Mouse (Mus musculus) hindbrain, embryonic 16.5 days (tissue): ENCODE data around the gene Upk3a. TPM values are rescaled to one million over a fixed set of nuclear protein-coding genes. Genes with fewer than 3 reads are reported as not detected.
A peak's percentile ranks its signal among the peaks of the same experiment; 100 is the strongest.

Source experiments
- ATAC-seq: fragments of 200-750 bp; cut with Nextera tagmentation; 2 replicates; pipeline ENCODE4 v1.8.0; 2017; ENCODE audit warnings: moderate TSS enrichment, moderate library complexity
- H3K27ac ChIP-seq: fragments of 300-500 bp; sonication (generic); 2 replicates; pipeline ENCODE4 v1.5.1; 2014; ENCODE audit warnings: low read depth, mild to moderate bottlenecking, control low read depth, low read length, moderate library complexity
- H3K27me3 ChIP-seq: fragments of 300-500 bp; sonication (generic); replicated peaks from 2 replicates; pipeline ENCODE4 v1.6.1; 2014; ENCODE audit warnings: low read length; ENCODE audit not compliant: control insufficient read depth, insufficient read depth
- H3K36me3 ChIP-seq: fragments of 300-500 bp; sonication (generic); 2 replicates; pipeline ENCODE4 v1.6.1; 2014; ENCODE audit warnings: mild to moderate bottlenecking, low read length, moderate library complexity, mixed read lengths; ENCODE audit not compliant: control insufficient read depth, insufficient read depth
- H3K4me1 ChIP-seq: fragments of 300-500 bp; sonication (generic); 2 replicates; pipeline ENCODE4 v1.6.1; 2014; ENCODE audit warnings: low read depth, low read length; ENCODE audit not compliant: control insufficient read depth, insufficient read depth
- H3K4me2 ChIP-seq: fragments of 300-500 bp; sonication (generic); 2 replicates; pipeline ENCODE4 v1.6.1; 2014; ENCODE audit warnings: mild to moderate bottlenecking, low read length, control low read depth, moderate library complexity
- H3K4me3 ChIP-seq: fragments of 300-500 bp; sonication (generic); 2 replicates; pipeline ENCODE4 v1.5.1; 2014; ENCODE audit warnings: mild to moderate bottlenecking, low read length, control low read depth, moderate library complexity
- H3K9ac ChIP-seq: fragments of 300-500 bp; sonication (generic); 2 replicates; pipeline ENCODE4 v1.6.1; 2014; ENCODE audit warnings: low read depth, mild to moderate bottlenecking, control low read depth, low read length, moderate library complexity
- H3K9me3 ChIP-seq: fragments of 300-500 bp; sonication (generic); 2 replicates; pipeline ENCODE4 v1.6.1; 2014; ENCODE audit warnings: mild to moderate bottlenecking, low read length, moderate library complexity; ENCODE audit not compliant: control insufficient read depth
- WGBS: fragments of 180-500 bp; shearing (Covaris S2); extraction: QIAGEN DNeasy Blood & Tissue Kit; methylation state at CpG from one replicate; pipeline ENCODE4 v1.1.7; 2014; 5-methylcytosine and 5-hydroxymethylcytosine counted together
- polyA plus RNA-seq: library from polyadenylated mRNA; unstranded; fragments of >200 nt; fragmentation: Nextera tagmentation; extraction: Ambion mirVana; gene quantifications from 2 replicates; pipeline ENCODE4 v1.2.1, GENCODE M21; 2015

The Upk3a gene
- polyA plus RNA-seq, 1 experiment from 2014 or later = 2.1 TPM

DNA sequence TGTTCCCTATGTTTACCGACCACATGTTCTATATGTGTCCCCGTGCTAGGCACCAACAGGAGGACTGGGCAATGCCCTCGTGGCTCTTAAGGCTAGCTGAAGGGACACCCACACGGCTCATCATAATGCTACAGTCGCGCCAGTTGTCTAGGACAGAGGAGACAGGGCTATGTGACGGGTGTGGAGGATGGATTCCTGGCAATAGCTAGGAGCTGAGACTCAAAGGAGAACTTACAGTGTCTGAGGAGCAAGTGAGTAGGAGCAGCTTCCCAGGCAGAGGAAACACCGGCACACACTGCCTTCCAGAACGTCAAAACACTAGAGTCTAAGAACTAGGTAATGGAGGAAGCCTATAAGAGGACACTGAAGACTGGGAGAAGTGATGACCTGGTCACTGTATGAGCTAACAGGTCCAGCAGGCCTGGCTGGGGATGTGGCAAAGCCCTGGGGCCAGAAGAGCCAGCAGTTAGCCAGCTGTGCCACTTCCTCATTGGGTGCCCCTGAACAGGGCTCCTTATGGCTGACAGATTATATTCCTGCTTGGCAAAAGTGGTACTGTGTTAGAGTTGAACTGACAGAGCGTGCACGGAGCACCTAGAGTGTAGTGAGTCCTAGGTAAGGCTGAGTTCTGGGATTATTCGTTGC, 31.3 kb upstream of the Upk3a start:
- no peak overlapping the region for H3K9ac ChIP-seq
- peaks cover 31% of the 10 kb centered on the region for H3K4me1 ChIP-seq
- no peaks in the 10 kb centered on the region for H3K9me3 ChIP-seq
- 80% methylated on average over 12 of the region's 12 CpGs for WGBS
- H3K27ac ChIP-seq = no peak overlapping the region
- H3K4me2 ChIP-seq = peak overlapping the region; percentile 61
- peak overlapping the region; percentile 83 for H3K4me3 ChIP-seq
- no peaks in the 10 kb centered on the region for H3K27me3 ChIP-seq
- no peak for ATAC-seq
- no peaks in the 10 kb centered on the region for H3K36me3 ChIP-seq

DNA sequence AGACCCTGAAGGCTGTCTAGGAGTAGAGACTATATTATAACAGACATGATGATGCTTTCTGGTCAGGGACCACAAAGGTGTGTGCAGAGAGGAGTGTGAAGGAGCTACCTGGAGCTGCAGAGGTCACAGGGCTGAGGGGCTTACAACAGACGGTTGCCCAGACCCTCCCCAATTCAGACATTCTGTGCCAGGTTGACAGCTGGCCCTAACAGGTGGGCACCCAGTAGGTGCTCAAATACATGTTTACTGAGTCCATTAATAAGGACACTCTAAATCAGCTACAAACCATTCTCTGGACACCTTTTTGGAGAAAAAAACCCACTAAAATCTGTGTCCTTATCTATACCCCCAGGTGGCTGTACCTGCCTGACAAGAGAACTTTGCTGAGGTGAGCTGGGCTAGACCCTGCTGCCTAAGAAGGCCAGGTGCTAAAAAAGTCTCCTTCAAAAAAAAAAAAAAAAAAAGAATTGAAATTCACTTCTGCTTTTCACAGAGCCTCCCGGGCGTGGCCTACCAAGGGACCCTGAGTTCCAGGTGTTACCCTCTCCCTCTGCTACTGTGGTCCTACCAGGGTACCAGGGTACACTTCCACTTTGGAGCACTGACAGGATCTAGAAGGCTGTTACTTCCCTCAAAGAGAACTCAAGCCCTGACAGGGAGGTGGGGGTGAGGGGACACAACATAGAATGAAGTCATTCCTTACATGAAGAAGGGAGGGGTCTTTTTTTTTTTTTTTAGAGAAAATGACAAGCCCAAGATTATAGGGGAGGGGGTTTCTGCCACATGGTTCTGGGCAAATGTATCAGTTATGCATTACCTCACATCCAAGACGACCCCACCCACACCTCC, 30.5 kb upstream of the Upk3a start:
- peak overlapping the region; percentile 83 for H3K4me3 ChIP-seq
- 60% methylated on average over 4 of the region's 4 CpGs for WGBS
- no peaks in the 10 kb centered on the region for H3K27me3 ChIP-seq
- H3K36me3 ChIP-seq = no peaks in the 10 kb centered on the region
- H3K4me1 ChIP-seq = peaks cover 31% of the 10 kb centered on the region
- H3K4me2 ChIP-seq = peak overlapping the region; percentile 61
- ATAC-seq = no peak
- peak overlapping the region; percentile 96 for H3K9ac ChIP-seq
- no peaks in the 10 kb centered on the region for H3K9me3 ChIP-seq
- no peak overlapping the region for H3K27ac ChIP-seq

DNA sequence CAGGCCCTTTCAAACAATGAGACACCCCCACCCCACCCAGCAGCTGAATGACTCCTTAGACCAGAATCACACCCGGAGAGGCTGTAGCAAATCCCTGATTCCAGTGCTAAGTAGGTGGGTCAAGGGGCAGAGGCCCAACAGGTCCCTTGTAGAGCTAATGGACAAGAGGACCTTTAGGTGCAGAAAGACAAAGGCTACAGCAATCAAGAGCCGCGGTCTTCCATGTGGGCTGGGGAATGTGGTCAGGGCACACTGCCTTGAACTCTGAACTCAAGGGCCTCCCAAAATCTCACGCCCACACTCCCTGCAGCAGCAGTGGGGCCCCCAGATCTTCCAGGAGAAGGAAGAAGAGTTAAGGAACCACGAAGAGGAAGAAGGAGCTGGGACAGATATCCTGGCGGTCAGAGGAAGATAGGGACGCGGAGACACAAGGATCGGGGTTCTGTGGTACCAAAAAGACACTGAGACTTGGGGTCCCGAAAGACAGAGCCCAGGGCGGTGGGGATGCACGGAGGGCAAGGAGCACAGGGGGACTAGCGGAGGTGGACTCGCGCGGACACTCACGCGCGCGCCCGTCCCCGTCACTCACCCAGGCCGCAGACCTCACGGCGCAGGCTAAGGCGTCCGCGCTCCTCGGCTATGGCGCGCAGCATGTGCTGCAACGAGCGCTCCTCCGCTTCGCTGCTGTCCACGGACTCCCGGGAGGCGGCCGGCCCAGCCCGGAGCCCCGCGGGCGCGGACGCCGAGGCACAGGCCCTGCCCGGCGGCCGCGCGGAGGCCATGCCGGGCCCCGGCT, 29.7 kb upstream of the Upk3a start:
- peak; percentile 64 for ATAC-seq
- H3K4me1 ChIP-seq = peaks cover 29% of the 10 kb centered on the region
- H3K36me3 ChIP-seq = no peaks in the 10 kb centered on the region
- no peaks in the 10 kb centered on the region for H3K9me3 ChIP-seq
- H3K27ac ChIP-seq = peak overlapping the region; percentile 85
- peak overlapping the region; percentile 83 for H3K4me3 ChIP-seq
- no peaks in the 10 kb centered on the region for H3K27me3 ChIP-seq
- peak overlapping the region; percentile 61 for H3K4me2 ChIP-seq
- 0% methylated on average over 18 of the region's 53 CpGs for WGBS
- H3K9ac ChIP-seq = peak overlapping the region; percentile 96

DNA sequence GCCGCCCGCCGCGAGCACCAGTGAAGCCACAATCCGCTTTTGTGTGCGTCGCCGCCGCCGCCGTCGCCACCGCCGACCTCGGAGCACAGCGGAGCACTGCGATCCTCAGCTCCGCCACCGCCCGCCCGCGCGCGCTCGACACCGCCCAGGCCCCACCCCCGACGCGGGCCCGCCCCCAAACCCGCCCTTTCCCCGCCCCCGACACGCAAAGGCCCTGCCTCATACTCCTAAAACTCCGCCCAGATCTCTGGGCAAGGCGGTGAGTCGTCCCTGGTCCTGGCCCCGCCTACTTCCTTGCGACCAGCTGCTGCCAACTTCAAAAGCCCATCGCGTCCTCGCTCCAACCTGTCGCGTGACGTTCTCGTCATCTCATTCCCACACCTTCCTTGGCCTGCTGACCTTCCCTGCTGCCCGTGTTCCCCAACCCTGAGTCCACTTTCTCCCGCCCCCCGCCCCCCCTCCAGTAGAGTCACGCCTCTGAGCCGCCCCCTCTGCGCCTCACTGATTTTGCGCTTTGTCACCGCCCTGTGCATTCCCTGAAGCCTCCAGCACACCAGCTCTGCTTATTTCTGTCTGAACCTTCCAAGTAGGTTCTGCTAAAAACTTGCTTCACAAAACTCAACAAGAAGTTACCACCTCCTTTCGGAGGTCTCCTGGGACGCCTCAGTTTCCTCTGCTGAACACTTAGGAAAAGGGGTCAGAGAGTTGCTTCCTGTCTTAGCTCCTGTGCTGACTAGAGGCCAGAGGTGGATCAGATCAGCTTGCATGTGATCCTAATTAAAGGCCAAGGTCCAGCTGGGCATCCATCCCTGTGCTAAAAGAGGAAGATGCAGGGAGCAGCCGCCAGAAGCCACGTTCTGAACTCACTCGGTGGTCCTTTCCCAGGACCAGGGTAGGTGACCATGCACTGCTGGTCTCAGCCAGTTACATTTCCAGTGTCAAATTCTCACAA, 28.8 kb upstream of the Upk3a start, which contains the start of gene 5031439G07Rik:
TSS of gene 5031439G07Rik (minus strand) at position 678 of the 952 bp plus-strand sequence.
- Histone ChIP-seq H3K9ac (peak within 1 kb of the TSS; percentile 96), H3K4me1 (peaks cover 29% of the 10 kb centered on the region), H3K36me3 (no peaks in the 10 kb centered on the region), H3K4me2 (peak within 1 kb of the TSS; percentile 61), H3K27me3 (no peaks in the 10 kb centered on the region), H3K9me3 (no peaks in the 10 kb centered on the region), H3K4me3 (peak within 1 kb of the TSS; percentile 83), H3K27ac (peak within 1 kb of the TSS; percentile 85)
- ATAC-seq = peak; percentile 92
- 2% methylated on average over 38 of the region's 59 CpGs for WGBS

DNA sequence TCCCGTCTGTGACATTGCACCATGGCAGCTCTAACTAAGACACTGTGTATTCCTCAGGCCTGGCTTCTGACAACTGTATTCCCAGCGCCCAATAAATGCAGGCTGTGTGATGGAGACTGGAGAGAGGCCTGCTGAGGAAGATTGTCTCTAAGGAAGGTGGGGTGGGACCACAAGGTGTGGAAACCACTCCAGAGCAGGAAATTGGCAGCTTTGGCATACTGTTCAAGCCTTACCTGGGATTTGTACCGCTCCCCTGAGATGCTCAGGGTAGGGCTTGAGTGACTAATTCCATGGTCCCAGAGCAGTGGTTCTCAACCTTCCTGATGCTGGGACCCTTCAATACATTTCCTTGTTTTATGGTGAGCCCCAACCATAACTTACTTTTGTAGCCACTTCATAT, 27.8 kb upstream of the Upk3a start:
- Histone ChIP-seq H3K36me3 (no peaks in the 10 kb centered on the region), H3K4me3 (no peak overlapping the region), H3K9me3 (no peaks in the 10 kb centered on the region), H3K9ac (no peak overlapping the region), H3K4me2 (no peak overlapping the region), H3K4me1 (peaks cover 23% of the 10 kb centered on the region), H3K27ac (no peak overlapping the region), H3K27me3 (no peaks in the 10 kb centered on the region)
- WGBS = 80% methylated on average over 3 of the region's 3 CpGs
- no peak for ATAC-seq

DNA sequence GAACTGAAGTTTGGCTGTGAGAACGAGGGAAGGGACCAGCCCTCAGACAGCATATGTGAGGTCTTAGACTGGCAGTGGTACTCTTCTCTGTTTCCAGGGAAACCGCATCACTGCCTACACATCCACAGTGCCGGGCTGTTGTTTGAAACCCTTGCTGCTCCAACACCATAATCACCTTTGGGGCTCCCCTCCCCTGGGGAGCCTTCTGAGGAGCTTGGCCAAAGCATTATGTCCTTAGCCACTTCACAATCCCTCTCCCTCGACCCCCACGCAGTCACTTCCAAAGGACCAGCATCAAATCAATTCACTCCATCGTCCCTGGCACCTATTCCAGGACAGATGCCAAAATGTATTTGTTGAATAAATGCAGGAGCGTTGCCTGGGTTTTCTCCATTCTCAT, 27.2 kb upstream of the Upk3a start:
- ATAC-seq = no peak
- Histone ChIP-seq H3K27ac (no peak overlapping the region), H3K9ac (no peak overlapping the region), H3K36me3 (no peaks in the 10 kb centered on the region), H3K27me3 (no peaks in the 10 kb centered on the region), H3K4me3 (no peak overlapping the region), H3K9me3 (no peaks in the 10 kb centered on the region), H3K4me1 (peaks cover 23% of the 10 kb centered on the region), H3K4me2 (no peak overlapping the region)
- WGBS = 46% methylated on average over 7 of the region's 7 CpGs

DNA sequence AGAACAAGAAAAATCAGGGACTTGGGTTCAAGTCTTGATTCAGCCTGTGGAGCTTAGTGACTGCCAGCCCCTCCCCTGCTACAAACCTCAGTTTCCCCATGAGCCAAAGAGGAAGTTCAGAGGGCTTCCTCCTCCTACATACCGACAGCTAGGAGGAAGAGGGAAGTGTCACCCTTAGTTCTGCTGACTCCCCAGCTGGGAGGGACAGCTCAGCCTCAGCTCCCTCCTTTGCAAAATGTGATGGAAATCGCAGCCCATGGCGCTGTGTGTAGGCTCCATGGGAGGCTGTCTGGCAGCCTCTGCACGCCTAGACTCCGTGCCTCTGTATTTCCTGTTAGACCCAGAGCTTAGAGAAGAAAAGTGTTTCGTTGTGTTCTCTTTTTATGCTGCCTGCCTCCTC, 22.4 kb upstream of the Upk3a start:
- H3K4me3 ChIP-seq = no peak overlapping the region
- peaks cover 2% of the 10 kb centered on the region; the same call in 1 of the 2 replicates for H3K4me1 ChIP-seq
- ATAC-seq = no peak
- WGBS = 44% methylated on average over 6 of the region's 6 CpGs
- no peak overlapping the region for H3K27ac ChIP-seq
- no peaks in the 10 kb centered on the region for H3K27me3 ChIP-seq
- no peaks in the 10 kb centered on the region for H3K9me3 ChIP-seq
- H3K9ac ChIP-seq = no peak overlapping the region
- H3K4me2 ChIP-seq = no peak overlapping the region
- no peaks in the 10 kb centered on the region for H3K36me3 ChIP-seq

DNA sequence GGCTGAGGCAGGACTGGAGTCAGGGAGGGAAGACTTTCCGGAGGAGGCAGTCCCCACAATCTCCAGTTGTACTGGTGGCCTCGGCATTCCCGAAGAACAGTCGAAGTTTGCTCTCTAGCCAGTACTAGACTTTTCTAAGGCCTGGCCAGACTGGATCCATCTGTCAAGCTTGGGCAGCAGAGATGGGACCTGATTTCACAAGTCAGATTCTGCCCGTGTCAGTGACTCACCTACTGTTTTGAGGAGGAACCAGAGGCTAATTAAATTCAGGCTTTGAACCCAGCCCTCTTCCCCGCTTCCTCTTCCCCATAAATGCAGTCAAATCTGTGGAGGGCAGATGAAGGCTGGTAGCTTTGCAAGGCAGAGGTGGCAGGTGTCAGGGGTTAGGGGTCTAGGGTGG, 21.9 kb upstream of the Upk3a start:
- Histone ChIP-seq H3K4me3 (no peak overlapping the region), H3K9me3 (no peaks in the 10 kb centered on the region), H3K27me3 (no peaks in the 10 kb centered on the region), H3K9ac (no peak overlapping the region), H3K4me1 (no peaks in the 10 kb centered on the region), H3K36me3 (no peaks in the 10 kb centered on the region), H3K4me2 (no peak overlapping the region), H3K27ac (no peak overlapping the region)
- no peak for ATAC-seq
- WGBS = 43% methylated on average over 6 of the region's 6 CpGs
